10 mouse cellular contexts compared by ENCODE assay signal in the genomic region with DNA sequence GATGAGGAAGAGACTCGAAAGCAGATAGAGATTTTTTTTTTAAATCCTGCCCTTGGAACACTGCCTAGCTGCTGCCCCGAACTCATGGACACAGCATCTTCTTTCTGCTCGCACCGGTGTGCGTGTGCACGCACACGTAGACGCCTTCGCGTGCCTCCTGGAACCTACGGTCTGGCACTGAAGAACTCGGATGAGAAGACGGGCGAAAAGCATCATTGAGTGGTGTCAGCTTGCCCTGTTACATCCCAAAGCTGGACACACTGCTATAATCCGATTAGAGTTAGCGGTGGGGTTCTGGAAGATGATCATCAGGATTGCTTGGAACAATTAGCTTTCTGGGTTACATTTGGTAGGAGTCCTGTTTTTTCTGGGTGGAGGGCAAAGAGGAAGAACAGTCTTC. TPM values are rescaled to one million over a fixed set of nuclear protein-coding genes. Genes with fewer than 3 reads are reported as not detected.
A peak's percentile ranks its signal among the peaks of the same experiment; 100 is the strongest.
DNase-seq lines count a peak whose midpoint lies in the region; ATAC-seq and TF ChIP-seq lines count a peak whose summit lies in the region.
"Had no signal": no experiment of that assay in that cellular context is flagged by ENCODE, and none has a peak within 500 bp of the region (broad histone marks: within the 10 kb centered on the region; RNA-seq: fewer than 3 reads in every experiment).

No protein-coding gene starts in this region.

- H3K27me3 ChIP-seq in kidney, embryonic 14.5 days (ENCODE audit: control insufficient read depth, insufficient read depth, low read length) = peaks cover 68% of the 10 kb centered on the region
- H3K27me3 ChIP-seq in hindbrain, embryonic 11.5 days (ENCODE audit: control insufficient read depth, insufficient read depth, low read length) = peaks cover 21% of the 10 kb centered on the region
- H3K27me3 ChIP-seq in midbrain, embryonic 14.5 days (ENCODE audit: control insufficient read depth, insufficient read depth, low read length) = no peaks in the 10 kb centered on the region

- 8% methylated on average over 16 of the region's 16 CpGs for WGBS in kidney, embryonic 14.5 days
- 6% methylated on average over 16 of the region's 16 CpGs for WGBS in hindbrain, embryonic 11.5 days
- WGBS in midbrain, embryonic 14.5 days = 2% methylated on average over 16 of the region's 16 CpGs

- no peak overlapping the region for H3K27ac ChIP-seq in kidney, embryonic 14.5 days (ENCODE audit: low read depth, low read length)
- H3K27ac ChIP-seq in cortical plate, adult 2 months (ENCODE audit: insufficient read depth, low read length) = peak overlapping the region; percentile 17
- no peak overlapping the region for H3K27ac ChIP-seq in hindbrain, embryonic 11.5 days (ENCODE audit: low read depth, low read length)
- H3K27ac ChIP-seq in midbrain, embryonic 14.5 days (replicated peaks; ENCODE audit: low read depth, low read length) = peak overlapping the region; percentile 20; the same call in 1 of the 2 replicates

- peak overlapping the region; percentile 18; the same call in 1 of the 2 replicates for H3K4me3 ChIP-seq in kidney, embryonic 14.5 days (ENCODE audit: low read length)
- H3K4me3 ChIP-seq in cortical plate, adult 2 months (ENCODE audit: insufficient read depth, low read length) = peak overlapping the region; percentile 97
- peak overlapping the region; percentile 63 for H3K4me3 ChIP-seq in hindbrain, embryonic 11.5 days (ENCODE audit: low read depth, low read length)
- peak overlapping the region; percentile 94 for H3K4me3 ChIP-seq in midbrain, embryonic 14.5 days (replicated peaks; ENCODE audit: low read depth, low read length)

- TF ChIP-seq POLR2A in cortical plate, adult 2 months (IDR thresholded peaks at IDR 0.05; ENCODE audit: extremely low read depth, insufficient read depth, low read length) = 0 out of 2 replicates have a peak, but pooled peaks have one; percentile 20

- no peaks in the 10 kb centered on the region for H3K9me3 ChIP-seq in kidney, embryonic 14.5 days (ENCODE audit: control insufficient read depth, low read length)
- H3K9me3 ChIP-seq in hindbrain, embryonic 11.5 days (ENCODE audit: control insufficient read depth, low read length) = no peaks in the 10 kb centered on the region
- no peaks in the 10 kb centered on the region for H3K9me3 ChIP-seq in midbrain, embryonic 14.5 days (ENCODE audit: control insufficient read depth, low read length)

- no peaks in the 10 kb centered on the region for H3K36me3 ChIP-seq in kidney, embryonic 14.5 days (ENCODE audit: control insufficient read depth, insufficient read depth, low read length)
- H3K36me3 ChIP-seq in hindbrain, embryonic 11.5 days (ENCODE audit: control insufficient read depth, insufficient read depth, low read length) = no peaks in the 10 kb centered on the region
- no peaks in the 10 kb centered on the region for H3K36me3 ChIP-seq in midbrain, embryonic 14.5 days (ENCODE audit: control insufficient read depth, insufficient read depth, low read length)
- H3K36me3 ChIP-seq: G1E had no signal

- no peak for DNase-seq in kidney, adult 11 months
- no peak for DNase-seq in hindbrain, embryonic 11.5 days (ENCODE audit: low spot score)
- peak; percentile 52 for DNase-seq in midbrain, embryonic 14.5 days
- no peak for DNase-seq in kidney, adult 8-10 months

- ATAC-seq in kidney, embryonic 14.5 days (ENCODE audit: low FRiP score, low TSS enrichment) = no peak
- ATAC-seq in hindbrain, embryonic 11.5 days (ENCODE audit: low FRiP score) = no peak
- ATAC-seq in midbrain, embryonic 14.5 days (ENCODE audit: low FRiP score, low TSS enrichment) = no peak
- ATAC-seq in megakaryocyte progenitor cell, adult 5-6 weeks (replicated peaks; ENCODE audit: poor library complexity) = no peak
- no peak for ATAC-seq in erythroblast, adult 5-6 weeks (replicated peaks; ENCODE audit: low FRiP score, poor library complexity, severe bottlenecking)

- no peak for TF ChIP-seq CTCF in cortical plate, adult 2 months (IDR thresholded peaks at IDR 0.05; ENCODE audit: extremely low read depth, insufficient read depth, low read length)

- 0 out of 2 replicates have a peak overlapping the region, but pooled peaks have one; percentile 37 for H3K4me2 ChIP-seq in kidney, embryonic 14.5 days (replicated peaks; ENCODE audit: low read depth, low read length)
- peak overlapping the region; percentile 67 for H3K4me2 ChIP-seq in hindbrain, embryonic 11.5 days (replicated peaks; ENCODE audit: low read depth, low read length)
- peak overlapping the region; percentile 92 for H3K4me2 ChIP-seq in midbrain, embryonic 14.5 days (ENCODE audit: low read length)

- no peak overlapping the region for H3K9ac ChIP-seq in kidney, embryonic 14.5 days (ENCODE audit: low read depth, low read length)
- H3K9ac ChIP-seq in hindbrain, embryonic 11.5 days (ENCODE audit: low read depth, low read length) = peak overlapping the region; percentile 27; the same call in 1 of the 2 replicates
- peak overlapping the region; percentile 96 for H3K9ac ChIP-seq in midbrain, embryonic 14.5 days (replicated peaks; ENCODE audit: low read length)

- peaks cover 9% of the 10 kb centered on the region for H3K4me1 ChIP-seq in kidney, embryonic 14.5 days (ENCODE audit: control insufficient read depth, insufficient read depth, low read length)
- H3K4me1 ChIP-seq in cortical plate, adult 2 months (ENCODE audit: control insufficient read depth, insufficient read depth, low read length) = peaks cover 8% of the 10 kb centered on the region
- H3K4me1 ChIP-seq in hindbrain, embryonic 11.5 days (replicated peaks; ENCODE audit: control insufficient read depth, insufficient read depth, low read length) = peaks cover 10% of the 10 kb centered on the region
- peaks cover 35% of the 10 kb centered on the region for H3K4me1 ChIP-seq in midbrain, embryonic 14.5 days (ENCODE audit: control insufficient read depth, insufficient read depth, low read length)

RNA-seq across cellular contexts. Expression of a gene that starts 4.1 kb away (rescaled TPM):
- polyA plus RNA-seq in kidney, embryonic 14.5 days (2014; fragmentation: Nextera tagmentation; extraction: Ambion mirVana) = 0.07 TPM in 1 of 2 replicates, not detected in the other
- polyA plus RNA-seq in cortical plate, adult 2 months (2012; rRNA removed) = 304 and 313 TPM in 2 replicates
- 4.6 and 5.3 TPM in 2 replicates for polyA plus RNA-seq in hindbrain, embryonic 11.5 days (2014; fragmentation: Nextera tagmentation; extraction: Ambion mirVana)
- polyA plus RNA-seq in midbrain, embryonic 14.5 days (2014; fragmentation: Nextera tagmentation; extraction: Ambion mirVana) = 16.5 and 29.9 TPM in 2 replicates
- not detected in 2 replicates for total RNA-seq in megakaryocyte progenitor cell, adult 5-6 weeks (2015)
- not detected in 2 replicates for total RNA-seq in megakaryocyte progenitor cell, adult 5-6 weeks (2017)
- not detected in 2 replicates for total RNA-seq in erythroblast, adult 5-6 weeks (2015; ENCODE audit: low replicate concordance)
- not detected in 2 replicates for total RNA-seq in erythroblast, adult 5-6 weeks (2017; ENCODE audit: low replicate concordance)
- total RNA-seq: G1E; megakaryocyte, adult 5-6 weeks had no signal
- polyA plus RNA-seq: G1E had no signal

RNA-seq across cellular contexts. Expression of a gene that starts 26.4 kb away (rescaled TPM):
- polyA plus RNA-seq in kidney, embryonic 14.5 days (2014; fragmentation: Nextera tagmentation; extraction: Ambion mirVana) = 0.47 and 2.1 TPM in 2 replicates
- not detected in 2 replicates for polyA plus RNA-seq in cortical plate, adult 2 months (2012; rRNA removed)
- polyA plus RNA-seq in hindbrain, embryonic 11.5 days (2014; fragmentation: Nextera tagmentation; extraction: Ambion mirVana) = 1.3 and 3.0 TPM in 2 replicates
- polyA plus RNA-seq in midbrain, embryonic 14.5 days (2014; fragmentation: Nextera tagmentation; extraction: Ambion mirVana) = 3.0 and 3.3 TPM in 2 replicates
- not detected in 2 replicates for total RNA-seq in megakaryocyte progenitor cell, adult 5-6 weeks (2015)
- not detected in 2 replicates for total RNA-seq in megakaryocyte progenitor cell, adult 5-6 weeks (2017)
- not detected in 2 replicates for total RNA-seq in erythroblast, adult 5-6 weeks (2015; ENCODE audit: low replicate concordance)
- total RNA-seq in erythroblast, adult 5-6 weeks (2017; ENCODE audit: low replicate concordance) = not detected in 2 replicates
- total RNA-seq: megakaryocyte, adult 5-6 weeks had no signal
- polyA plus RNA-seq: G1E had no signal

RNA-seq across cellular contexts. Expression of a gene that starts 34.1 kb away (rescaled TPM):
- polyA plus RNA-seq in kidney, embryonic 14.5 days (2014; fragmentation: Nextera tagmentation; extraction: Ambion mirVana) = not detected in 2 replicates
- 0.66 and 1.4 TPM in 2 replicates for polyA plus RNA-seq in cortical plate, adult 2 months (2012; rRNA removed)
- 0.50 and 1.6 TPM in 2 replicates for polyA plus RNA-seq in hindbrain, embryonic 11.5 days (2014; fragmentation: Nextera tagmentation; extraction: Ambion mirVana)
- 0.77 TPM in 1 of 2 replicates, not detected in the other for polyA plus RNA-seq in midbrain, embryonic 14.5 days (2014; fragmentation: Nextera tagmentation; extraction: Ambion mirVana)
- total RNA-seq in megakaryocyte progenitor cell, adult 5-6 weeks (2015) = not detected in 2 replicates
- total RNA-seq in megakaryocyte progenitor cell, adult 5-6 weeks (2017) = not detected in 2 replicates
- total RNA-seq in erythroblast, adult 5-6 weeks (2015; ENCODE audit: low replicate concordance) = not detected in 2 replicates
- not detected in 2 replicates for total RNA-seq in erythroblast, adult 5-6 weeks (2017; ENCODE audit: low replicate concordance)
- total RNA-seq: G1E; megakaryocyte, adult 5-6 weeks had no signal
- polyA plus RNA-seq: G1E had no signal

Comparison
In these comparisons a context has a peak if more than half of its experiments do, and no peak if none do; other contexts are left out.
1. H3K27ac ChIP-seq: peak in cortical plate, adult 2 months (single experiment) and midbrain, embryonic 14.5 days (single experiment); none in kidney, embryonic 14.5 days (single experiment) and hindbrain, embryonic 11.5 days (single experiment).
2. H3K4me2 ChIP-seq: peak in every context shown above with its lines; median percentile 92 in midbrain, embryonic 14.5 days; 67 in hindbrain, embryonic 11.5 days; 37 in kidney, embryonic 14.5 days.
3. H3K4me3 ChIP-seq: peak in every context shown above with its lines; median percentile 97 in cortical plate, adult 2 months; 94 in midbrain, embryonic 14.5 days; 63 in hindbrain, embryonic 11.5 days; 18 in kidney, embryonic 14.5 days.